In the genomic region with DNA sequence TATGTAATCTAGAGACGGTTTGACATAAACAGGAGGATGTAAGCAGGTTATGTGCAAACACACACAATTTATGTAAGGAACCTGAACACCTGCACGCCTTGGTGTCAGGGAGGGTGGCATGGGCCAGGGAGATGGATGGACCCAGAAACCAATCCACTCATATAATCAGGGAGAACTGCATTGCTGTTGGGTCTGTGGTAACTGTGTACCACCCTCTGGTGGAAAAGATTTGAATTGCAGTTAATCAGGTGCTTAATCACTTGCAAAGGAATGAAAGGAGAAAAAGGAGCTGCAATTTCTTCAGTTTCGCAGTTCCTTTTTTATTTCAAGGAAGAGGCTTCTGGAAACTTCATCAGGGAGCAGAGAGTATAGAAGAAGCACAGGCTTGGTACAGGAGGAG, we compare ENCODE assay signal across 8 mouse cellular contexts. TPM values are rescaled to one million over a fixed set of nuclear protein-coding genes. Genes with fewer than 3 reads are reported as not detected.
A peak's percentile ranks its signal among the peaks of the same experiment; 100 is the strongest.
DNase-seq lines count a peak whose midpoint lies in the region; ATAC-seq and TF ChIP-seq lines count a peak whose summit lies in the region.

No protein-coding gene starts in this region.

- no peaks in the 10 kb centered on the region for H3K27me3 ChIP-seq in heart, postnatal 0 days (ENCODE audit: control insufficient read depth, insufficient read depth, low read length)
- no peaks in the 10 kb centered on the region for H3K27me3 ChIP-seq in heart, embryonic 10.5 days (ENCODE audit: insufficient read depth, poor library complexity, severe bottlenecking)
- H3K27me3 ChIP-seq in midbrain, embryonic 14.5 days (ENCODE audit: control insufficient read depth, insufficient read depth, low read length): no peaks in the 10 kb centered on the region
- 0 out of 2 replicates have a peak, but pooled peaks cover 4% of the 10 kb centered on the region for H3K27me3 ChIP-seq in midbrain, embryonic 15.5 days (replicated peaks)

- 68% methylated on average over 3 of the region's 3 CpGs for WGBS in heart, postnatal 0 days
- 69% methylated on average over 3 of the region's 3 CpGs for WGBS in heart, embryonic 10.5 days
- 74% methylated on average over 3 of the region's 3 CpGs for WGBS in midbrain, embryonic 14.5 days
- 71% methylated on average over 3 of the region's 3 CpGs for WGBS in midbrain, embryonic 15.5 days

- H3K36me3 ChIP-seq in heart, postnatal 0 days (replicated peaks; ENCODE audit: control insufficient read depth, insufficient read depth, low read length): no peaks in the 10 kb centered on the region
- no peaks in the 10 kb centered on the region for H3K36me3 ChIP-seq in heart, embryonic 10.5 days
- no peaks in the 10 kb centered on the region for H3K36me3 ChIP-seq in midbrain, embryonic 14.5 days (ENCODE audit: control insufficient read depth, insufficient read depth, low read length)
- H3K36me3 ChIP-seq in midbrain, embryonic 15.5 days (replicated peaks): no peaks in the 10 kb centered on the region

- H3K9ac ChIP-seq in heart, postnatal 0 days (replicated peaks; ENCODE audit: low read depth, low read length): no peak overlapping the region
- no peak overlapping the region for H3K9ac ChIP-seq in midbrain, embryonic 14.5 days (replicated peaks; ENCODE audit: low read length)
- H3K9ac ChIP-seq in midbrain, embryonic 15.5 days: no peak overlapping the region

- TF ChIP-seq EP300 in heart, postnatal 0 days (IDR thresholded peaks at IDR 0.05; ENCODE audit: low read depth): no peak

- H3K27ac ChIP-seq in heart, postnatal 0 days (ENCODE audit: low read depth): no peak overlapping the region
- no peak overlapping the region for H3K27ac ChIP-seq in heart, embryonic 10.5 days
- no peak overlapping the region for H3K27ac ChIP-seq in midbrain, embryonic 14.5 days (replicated peaks; ENCODE audit: low read depth, low read length)
- H3K27ac ChIP-seq in midbrain, embryonic 15.5 days: no peak overlapping the region
- no peak overlapping the region for H3K27ac ChIP-seq in cortical plate, adult 2 months (ENCODE audit: insufficient read depth, low read length)

- peak; percentile 17 for DNase-seq in heart, postnatal 0 days (ENCODE audit: low spot score)
- DNase-seq in heart, embryonic 10.5 days (ENCODE audit: low spot score): no peak
- peak; percentile 80 for DNase-seq in midbrain, embryonic 14.5 days
- peak; percentile 70 for DNase-seq in mesoderm, embryonic 11.5 days (ENCODE audit: low read depth, low spot score)
- no peak for DNase-seq in adrenal gland, adult 8-10 months
- DNase-seq in kidney, adult 18-20 months: no peak

- no peaks in the 10 kb centered on the region for H3K4me1 ChIP-seq in heart, postnatal 0 days (ENCODE audit: control insufficient read depth, insufficient read depth)
- H3K4me1 ChIP-seq in heart, embryonic 10.5 days: peaks cover 2% of the 10 kb centered on the region
- no peaks in the 10 kb centered on the region for H3K4me1 ChIP-seq in midbrain, embryonic 14.5 days (ENCODE audit: control insufficient read depth, insufficient read depth, low read length)
- no peaks in the 10 kb centered on the region for H3K4me1 ChIP-seq in midbrain, embryonic 15.5 days
- no peaks in the 10 kb centered on the region for H3K4me1 ChIP-seq in cortical plate, adult 2 months (ENCODE audit: control insufficient read depth, insufficient read depth, low read length)

- TF ChIP-seq CTCF in heart, postnatal 0 days (IDR thresholded peaks at IDR 0.05; ENCODE audit: low read depth): peak; percentile 75
- TF ChIP-seq CTCF in cortical plate, adult 2 months (IDR thresholded peaks at IDR 0.05; ENCODE audit: extremely low read depth, insufficient read depth, low read length): peak; percentile 50; the same call in 1 of the 2 replicates

- no peak for TF ChIP-seq POLR2A in cortical plate, adult 2 months (IDR thresholded peaks at IDR 0.05; ENCODE audit: extremely low read depth, insufficient read depth, low read length)

- no peak overlapping the region for H3K4me3 ChIP-seq in heart, postnatal 0 days (ENCODE audit: low read depth, low read length)
- H3K4me3 ChIP-seq in heart, embryonic 10.5 days: no peak overlapping the region
- no peak overlapping the region for H3K4me3 ChIP-seq in midbrain, embryonic 14.5 days (replicated peaks; ENCODE audit: low read depth, low read length)
- no peak overlapping the region for H3K4me3 ChIP-seq in midbrain, embryonic 15.5 days
- no peak overlapping the region for H3K4me3 ChIP-seq in cortical plate, adult 2 months (ENCODE audit: insufficient read depth, low read length)

- no peak for ATAC-seq in heart, postnatal 0 days (ENCODE audit: insufficient read depth, low read depth)
- no peak for ATAC-seq in midbrain, embryonic 14.5 days (ENCODE audit: low FRiP score, low TSS enrichment)
- no peak for ATAC-seq in midbrain, embryonic 15.5 days (replicated peaks)

- no peak overlapping the region for H3K4me2 ChIP-seq in heart, postnatal 0 days (ENCODE audit: low read depth, low read length)
- H3K4me2 ChIP-seq in midbrain, embryonic 14.5 days (ENCODE audit: low read length): no peak overlapping the region
- no peak overlapping the region for H3K4me2 ChIP-seq in midbrain, embryonic 15.5 days

- no peaks in the 10 kb centered on the region for H3K9me3 ChIP-seq in heart, postnatal 0 days (replicated peaks; ENCODE audit: control insufficient read depth, low read length)
- no peaks in the 10 kb centered on the region for H3K9me3 ChIP-seq in heart, embryonic 10.5 days
- no peaks in the 10 kb centered on the region for H3K9me3 ChIP-seq in midbrain, embryonic 14.5 days (ENCODE audit: control insufficient read depth, low read length)
- H3K9me3 ChIP-seq in midbrain, embryonic 15.5 days: no peaks in the 10 kb centered on the region

RNA-seq across cellular contexts. Expression of a gene that starts 46.9 kb away (rescaled TPM):
- not detected in 2 replicates for total RNA-seq in heart, postnatal 0 days (2014; rRNA removed; ENCODE audit: low replicate concordance)
- polyA plus RNA-seq in heart, postnatal 0 days (2015; fragmentation: Nextera tagmentation; extraction: Ambion mirVana): not detected in 2 replicates
- not detected in 2 replicates for polyA plus RNA-seq in heart, embryonic 10.5 days (2016; fragmentation: Nextera tagmentation; extraction: Ambion mirVana)
- not detected in 2 replicates for polyA plus RNA-seq in midbrain, embryonic 14.5 days (2014; fragmentation: Nextera tagmentation; extraction: Ambion mirVana)
- polyA plus RNA-seq in midbrain, embryonic 15.5 days (2015; fragmentation: Nextera tagmentation; extraction: Ambion mirVana): not detected in 2 replicates
- not detected in 2 replicates for polyA plus RNA-seq in cortical plate, adult 2 months (2012; rRNA removed)
- not detected for total RNA-seq in adrenal gland, adult 8-10 months (2022)

Comparison
In these comparisons a context has a peak if more than half of its experiments do, and no peak if none do; other contexts are left out.
1. DNase-seq: peak in heart, postnatal 0 days (single experiment), midbrain, embryonic 14.5 days (single experiment) and mesoderm, embryonic 11.5 days (single experiment); none in heart, embryonic 10.5 days (single experiment), adrenal gland, adult 8-10 months (single experiment) and kidney, adult 18-20 months (single experiment).